Mouse (Mus musculus) kidney, adult 9 months (tissue): ENCODE data around the gene Phkg2.

Experiments used
- DNase-seq: peaks from one replicate; pipeline ENCODE4 v3.0.0; 2022

Gene Phkg2

DNA sequence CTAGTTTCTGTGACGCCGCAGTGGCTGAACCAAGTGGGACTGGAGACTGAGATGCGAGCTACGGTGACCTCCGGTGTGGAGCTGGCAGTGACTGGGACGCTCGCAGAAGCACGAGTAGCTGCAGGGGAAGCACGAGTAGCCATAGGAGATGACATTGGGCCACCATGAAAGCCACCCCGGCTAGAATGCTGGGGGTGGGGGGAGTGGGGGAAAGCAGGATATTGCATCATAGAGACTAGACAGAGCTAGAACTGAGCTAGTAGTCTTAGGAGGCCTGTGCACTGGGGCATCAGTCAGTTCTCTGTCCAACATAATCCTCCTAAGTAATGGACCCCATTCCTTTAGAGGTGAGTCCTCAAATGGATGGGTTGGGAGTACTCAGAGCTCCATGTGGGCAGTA, 31.1 kb downstream of the Phkg2 start:
- DNase-seq, result no peak

DNA sequence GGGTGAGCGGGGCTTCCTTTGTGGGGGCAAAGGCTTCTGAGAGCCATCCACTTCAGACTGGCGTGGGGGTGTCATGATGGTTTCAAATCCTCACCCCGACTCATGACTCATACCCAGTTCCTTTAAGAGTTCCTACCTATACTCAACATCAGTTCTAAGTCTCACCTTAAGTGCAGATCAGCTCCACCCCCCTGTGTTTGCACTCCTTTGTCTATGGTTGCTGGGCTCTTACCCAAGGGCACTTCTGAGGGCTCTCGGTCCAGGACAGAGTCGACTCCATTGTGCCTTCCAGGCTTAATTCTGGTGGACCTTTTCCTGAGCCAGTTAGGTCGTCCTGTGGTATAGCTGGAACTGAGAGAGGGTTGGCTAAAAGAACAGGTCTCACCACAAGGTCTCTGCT, 34.0 kb downstream of the Phkg2 start:
- DNase-seq, result no peak

DNA sequence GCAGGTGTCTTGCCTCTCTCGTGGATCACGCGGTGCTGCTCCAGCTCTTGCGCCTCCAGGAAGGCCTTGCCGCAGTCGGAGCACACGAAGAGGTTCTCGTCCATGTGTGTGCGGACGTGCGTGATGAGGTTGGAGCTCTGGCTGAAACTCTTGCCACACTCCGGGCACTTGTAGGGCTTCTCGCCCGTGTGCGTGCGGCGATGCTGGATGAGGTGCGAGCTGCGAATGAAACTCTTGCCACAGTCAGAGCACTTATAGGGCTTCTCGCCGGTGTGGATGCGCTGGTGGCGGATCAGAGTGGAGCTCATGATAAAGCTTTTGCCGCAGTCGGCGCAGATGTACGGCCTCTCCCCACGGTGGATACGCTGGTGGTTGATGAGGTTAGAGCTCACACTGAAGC, 37.9 kb downstream of the Phkg2 start:
- DNase-seq, result no peak

- no peak for DNase-seq
Measured at GRCm38 (mm10) chr7:127611561-127611960, 38.4 kb downstream of the Phkg2 start.

DNA sequence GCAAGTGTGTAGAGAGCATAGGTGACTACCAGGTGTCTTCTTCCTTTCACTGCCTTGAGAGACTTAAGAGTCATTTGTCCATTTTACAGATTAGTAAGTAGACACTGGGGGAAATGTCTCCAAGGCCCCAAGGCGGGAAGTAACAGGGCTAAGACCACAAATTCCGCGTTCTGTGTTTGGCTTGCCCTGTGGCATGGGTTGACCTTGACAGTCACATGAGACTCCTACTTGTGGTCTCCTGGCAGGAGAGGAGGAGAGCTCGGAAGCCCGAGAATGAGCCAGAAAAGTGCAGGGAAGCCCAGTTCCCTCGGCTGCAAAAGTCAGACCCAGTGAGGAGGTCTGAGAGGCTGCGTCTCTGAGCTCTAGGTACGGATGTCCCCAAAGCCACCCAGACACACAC, 40.4 kb downstream of the Phkg2 start:
- DNase-seq, result peak; percentile 44

DNA sequence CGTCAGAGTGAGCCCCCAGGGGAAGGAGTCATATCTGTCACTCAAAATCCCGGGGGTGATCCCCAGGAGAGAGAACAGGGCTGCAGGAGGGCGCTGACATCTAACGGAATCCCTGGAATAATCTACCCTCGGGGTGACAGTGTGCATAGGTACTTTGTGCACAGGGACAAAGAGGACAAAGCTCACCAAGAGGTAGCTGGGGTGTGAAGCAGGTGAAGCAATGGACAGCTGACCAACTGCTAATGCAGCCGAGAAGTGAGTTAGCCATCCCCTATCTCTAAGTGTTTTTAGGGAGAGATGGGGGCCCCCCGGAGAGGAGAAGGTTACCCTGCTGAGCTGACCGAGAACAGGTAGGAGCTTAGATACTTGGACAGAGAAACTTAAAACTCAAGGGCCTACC, 41.0 kb downstream of the Phkg2 start:
- DNase-seq, result no peak

GRCm38 (mm10) chr7:127614511-127614890, 41.4 kb downstream of the Phkg2 start:
- DNase-seq, result peak; percentile 75

DNA sequence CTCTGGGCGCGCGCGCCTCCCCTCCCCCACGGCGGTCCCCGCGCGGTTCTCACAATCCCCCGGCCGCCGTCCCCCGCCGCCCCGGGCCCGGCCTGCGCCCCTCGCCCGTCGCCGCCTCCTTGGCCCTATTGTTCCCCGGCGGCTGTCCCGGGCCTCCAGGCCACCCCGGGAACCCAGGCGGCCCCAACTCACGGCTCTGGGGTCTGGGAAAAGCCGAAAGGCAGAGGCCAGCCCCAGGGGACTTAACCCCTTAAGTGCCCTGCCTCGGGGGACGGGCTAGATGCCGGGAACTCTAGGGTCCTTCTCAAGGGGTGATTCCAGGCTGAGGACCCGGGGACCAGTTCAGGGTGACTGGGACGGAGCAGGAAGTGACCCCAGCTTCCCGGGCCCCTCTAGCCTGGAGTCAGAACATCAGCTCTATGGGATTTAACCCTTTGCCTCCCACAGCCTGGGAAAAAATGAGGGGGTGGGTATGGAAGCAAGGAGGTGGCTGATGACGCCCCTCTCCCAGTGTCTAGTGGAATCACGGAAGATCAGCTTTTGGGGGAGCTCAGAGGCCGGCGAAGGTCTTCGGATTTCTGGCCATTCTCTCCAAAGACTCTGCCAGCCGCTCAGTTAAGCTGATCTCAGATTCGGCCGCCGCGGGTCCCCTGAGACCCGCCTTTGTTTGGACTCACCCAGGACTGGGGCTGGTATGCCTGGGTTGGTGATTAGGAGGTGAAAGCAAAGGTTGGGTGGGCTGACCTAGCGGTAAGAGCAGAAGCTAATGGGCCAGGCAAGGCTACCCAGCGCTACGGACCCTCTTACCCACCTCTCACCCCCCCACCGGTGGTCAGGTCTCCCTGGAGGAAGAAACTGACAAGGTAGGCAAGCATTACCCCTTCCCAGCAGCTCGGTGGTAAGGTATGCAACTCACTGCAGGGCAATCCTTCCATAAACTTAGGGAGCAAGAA, 42.0 kb downstream of the Phkg2 start, which contains the start of gene Zfp629:
Gene Zfp629 (minus strand): TSS at position 907 of the 953 bp plus-strand sequence.
- peak; percentile 80 for DNase-seq

GRCm38 (mm10) chr7:127616336-127616735, 43.2 kb downstream of the Phkg2 start:
- DNase-seq, result no peak

DNA sequence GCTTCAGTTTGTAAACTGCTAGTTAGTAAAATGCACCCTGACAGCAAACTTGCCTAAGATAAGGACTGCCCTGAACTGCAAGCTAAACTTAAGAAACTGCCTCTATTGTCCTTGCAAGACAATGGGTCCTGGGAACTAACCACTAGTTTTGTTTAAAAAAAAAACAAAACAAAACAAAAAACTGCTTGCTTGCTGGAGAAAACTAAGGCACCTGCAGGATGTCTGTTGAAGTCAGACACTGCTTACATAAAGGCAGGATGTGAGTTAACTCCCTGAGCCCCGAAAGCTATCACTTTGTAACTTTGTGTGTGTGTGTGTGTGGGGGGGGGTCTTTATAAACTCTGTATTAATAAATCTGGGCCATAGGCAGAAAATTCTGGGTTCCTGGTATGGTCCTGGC, 43.7 kb downstream of the Phkg2 start:
- no peak for DNase-seq

DNA sequence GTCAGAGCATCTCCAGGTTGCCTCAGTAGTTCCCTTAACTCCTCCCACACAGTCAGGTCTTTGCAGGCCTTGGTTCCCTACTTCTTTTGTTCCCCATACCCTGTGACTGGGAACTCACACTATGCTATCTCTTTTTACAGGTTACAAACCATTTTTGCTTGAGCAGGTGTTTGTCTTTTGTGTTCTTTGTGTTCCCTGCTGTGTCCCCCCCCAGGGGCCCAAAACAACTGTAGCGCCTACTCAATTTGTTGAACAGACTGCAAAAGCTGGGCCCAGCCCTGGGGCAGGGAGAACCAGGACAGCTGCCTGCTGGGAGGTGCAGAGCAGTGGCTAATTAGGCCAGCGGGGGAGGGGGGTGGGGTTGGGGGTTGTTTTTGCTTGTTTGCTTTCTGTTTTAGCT, 44.8 kb downstream of the Phkg2 start:
- DNase-seq, result peak; percentile 1

DNA sequence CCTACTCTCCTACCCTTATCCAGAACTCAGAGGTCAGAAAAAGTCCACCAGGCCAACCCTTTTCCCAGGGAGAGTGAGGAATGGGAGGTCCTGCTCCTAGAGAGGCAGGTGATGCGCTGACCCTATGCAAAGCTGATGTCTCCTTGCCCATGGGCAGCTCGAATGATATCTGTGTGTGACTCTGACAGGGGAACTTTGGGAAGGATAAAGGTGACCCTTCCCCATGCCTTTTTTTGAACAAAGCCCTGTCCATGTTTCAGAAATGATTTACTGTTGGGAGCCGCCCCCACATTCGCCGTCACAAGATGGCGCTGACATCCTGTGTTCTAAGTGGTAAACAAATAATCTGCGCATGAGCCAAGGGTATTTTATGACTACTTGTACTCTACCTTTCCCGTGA, 45.3 kb downstream of the Phkg2 start:
- DNase-seq, result peak; percentile 10

DNA sequence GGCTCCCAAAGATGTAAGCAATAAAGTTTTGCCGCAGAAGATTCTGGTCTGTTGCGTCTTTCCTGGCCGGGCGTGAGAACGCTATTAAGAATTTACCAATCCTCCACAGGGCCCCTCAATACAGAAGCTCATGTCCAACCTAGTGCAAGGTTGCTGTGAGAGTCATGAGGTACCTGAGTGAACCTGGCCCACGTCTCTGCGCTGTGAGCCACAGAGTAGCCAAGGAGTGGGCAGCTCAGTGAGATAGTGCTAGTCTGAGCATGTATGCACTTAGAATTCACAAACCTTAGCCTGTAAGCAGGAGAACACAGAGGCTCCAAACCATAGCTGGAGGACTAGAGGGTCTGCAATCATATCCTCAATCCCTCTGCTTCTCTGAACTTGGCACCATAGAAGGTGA, 52.9 kb downstream of the Phkg2 start:
- no peak for DNase-seq

- no peak for DNase-seq
Measured at GRCm38 (mm10) chr7:127626471-127626870, 53.3 kb downstream of the Phkg2 start.

- DNase-seq, result no peak
Measured at GRCm38 (mm10) chr7:127628646-127629045, 55.5 kb downstream of the Phkg2 start.

GRCm38 (mm10) chr7:127631416-127631815, 58.3 kb downstream of the Phkg2 start:
- DNase-seq, result no peak
